22 mouse cellular contexts compared by ENCODE assay signal in genomic region chr9:78557041-78557440, GRCm38 (mm10). TPM values are rescaled to one million over a fixed set of nuclear protein-coding genes. Genes with fewer than 3 reads are reported as not detected.
"Had no signal": no experiment of that assay in that cellular context is flagged by ENCODE, and none has a peak within 500 bp of the region (broad histone marks: within the 10 kb centered on the region; RNA-seq: fewer than 3 reads in every experiment).

No protein-coding gene starts in this region.

- DNase-seq: gastrocnemius, adult 2 months; gastrocnemius, postnatal 10 days; gastrocnemius, postnatal 25 days; heart, adult 18-20 months; heart, postnatal 10 days; layer of hippocampus, adult 9-11 months; layer of hippocampus, postnatal 36 days; left cerebral cortex, postnatal 4 days; lung, adult 18-20 months had no signal

- H3K27me3 ChIP-seq: heart, embryonic 12.5 days; hindbrain, embryonic 13.5 days; hindbrain, embryonic 15.5 days; intestine, embryonic 15.5 days; limb, embryonic 13.5 days; limb, embryonic 15.5 days; liver, embryonic 12.5 days had no signal

- H3K9ac ChIP-seq: heart, embryonic 12.5 days; hindbrain, embryonic 13.5 days; hindbrain, embryonic 15.5 days; intestine, embryonic 15.5 days; limb, embryonic 13.5 days; limb, embryonic 15.5 days; liver, embryonic 12.5 days; liver, embryonic 14.5 days had no signal

- H3K4me1 ChIP-seq: heart, embryonic 10.5 days; hindbrain, embryonic 13.5 days; hindbrain, embryonic 15.5 days; intestine, embryonic 15.5 days; limb, embryonic 13.5 days; limb, embryonic 15.5 days had no signal

- H3K4me3 ChIP-seq: gastrocnemius, adult 2 months; heart, embryonic 10.5 days; heart, embryonic 12.5 days; hindbrain, embryonic 13.5 days; hindbrain, embryonic 15.5 days; intestine, embryonic 15.5 days; limb, embryonic 13.5 days; limb, embryonic 15.5 days; liver, embryonic 12.5 days had no signal

- ATAC-seq: forebrain, embryonic 16.5 days; hindbrain, postnatal 0 days; intestine, embryonic 15.5 days; intestine, postnatal 0 days; liver, embryonic 12.5 days had no signal

- H3K27ac ChIP-seq: gastrocnemius, adult 2 months; heart, embryonic 10.5 days; hindbrain, embryonic 13.5 days; hindbrain, embryonic 15.5 days; hindbrain, postnatal 0 days; intestine, embryonic 15.5 days; limb, embryonic 13.5 days; limb, embryonic 15.5 days; liver, embryonic 12.5 days; liver, embryonic 14.5 days had no signal

- H3K9me3 ChIP-seq: heart, embryonic 10.5 days; heart, embryonic 12.5 days; hindbrain, embryonic 13.5 days; hindbrain, embryonic 15.5 days; intestine, embryonic 15.5 days; limb, embryonic 13.5 days; limb, embryonic 15.5 days; liver, embryonic 12.5 days had no signal

- H3K4me2 ChIP-seq: heart, embryonic 12.5 days; hindbrain, embryonic 13.5 days; hindbrain, embryonic 15.5 days; intestine, embryonic 15.5 days; limb, embryonic 13.5 days; limb, embryonic 15.5 days; liver, embryonic 12.5 days had no signal

- H3K36me3 ChIP-seq: intestine, embryonic 15.5 days; liver, embryonic 12.5 days had no signal

RNA-seq across cellular contexts. Expression of gene Cd109, which starts 58.3 kb away (rescaled TPM):
- polyA plus RNA-seq: liver, adult 2 months had no signal
